Mouse (Mus musculus): ENCODE data around the gene Tmem167. TPM values are rescaled to one million over a fixed set of nuclear protein-coding genes. Genes with fewer than 3 reads are reported as not detected.
"Not testable (repeated sequence)": the region's sequence is repeated elsewhere in the genome, so short reads cannot be mapped to it uniquely, and the experiment has no call there.

Tmem167 gene
- polyA plus RNA-seq, 1 experiment from 2014 or later: 41.6 TPM

DNA sequence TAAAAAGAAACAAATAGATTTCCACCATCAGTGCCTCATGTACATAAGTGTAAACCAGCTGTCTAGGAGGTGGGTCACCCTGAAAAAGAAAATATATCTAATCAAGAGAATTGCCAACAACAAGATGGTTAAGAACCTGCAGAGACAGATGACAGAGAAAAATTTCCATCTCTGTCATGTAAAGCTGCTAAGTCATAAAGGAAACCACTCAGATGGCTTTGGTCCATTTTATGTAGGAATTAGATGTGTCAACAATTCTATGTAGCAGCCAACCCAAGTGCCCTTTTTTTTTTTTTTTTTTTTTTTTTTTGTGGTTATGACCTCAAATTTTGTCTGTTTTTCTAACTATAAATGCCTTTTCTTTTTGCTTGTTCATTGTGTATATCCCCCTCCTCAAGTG is 12.6 kb downstream of the Tmem167 start:
- Histone ChIP-seq H3K36me3 (ENCODE audit: insufficient read depth, low read length) (peaks cover 14% of the 10 kb centered on the region; the same call in 1 of the 2 replicates), H3K27me3 (replicated peaks; ENCODE audit: insufficient read depth, low read length) (no peaks in the 10 kb centered on the region), H3K9me3 (ENCODE audit: low read length) (no peaks in the 10 kb centered on the region), H3K9ac (replicated peaks; ENCODE audit: low read depth) (no peak overlapping the region), H3K4me1 (ENCODE audit: insufficient read depth, low read depth, low read length) (no peaks in the 10 kb centered on the region), H3K4me2 (replicated peaks; ENCODE audit: low read depth, low read length) (no peak overlapping the region), H3K27ac (ENCODE audit: low read length) (no peak overlapping the region), H3K4me3 (ENCODE audit: low read depth, low read length) (no peak overlapping the region)
- no peak for TF ChIP-seq CTCF (IDR thresholded peaks at IDR 0.05)
- no peak for TF ChIP-seq EP300 (IDR thresholded peaks at IDR 0.05)
- no peak for ATAC-seq
- no peak for DNase-seq (ENCODE audit: low spot score)

DNA sequence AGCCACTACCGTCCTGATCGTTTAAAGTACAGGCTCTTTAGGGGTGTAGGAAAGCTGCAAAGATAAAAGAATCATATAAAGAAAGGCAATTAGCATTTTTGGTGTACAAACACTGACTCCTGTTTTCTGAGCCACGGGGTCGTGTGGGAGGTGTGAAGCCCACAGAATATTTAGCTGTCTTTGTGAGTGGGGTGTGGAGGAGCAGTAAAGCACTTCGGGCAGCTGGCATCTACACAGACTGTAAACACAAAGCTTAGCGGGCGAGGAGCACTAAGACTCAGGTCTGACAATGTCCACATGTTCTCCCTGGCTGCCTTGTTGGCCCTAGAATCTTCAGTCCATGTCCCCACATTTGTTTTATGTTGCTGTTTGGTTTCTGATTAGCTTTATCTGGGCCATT is 17.2 kb downstream of the Tmem167 start:
- Histone ChIP-seq H3K27ac (ENCODE audit: low read length) (no peak overlapping the region), H3K4me1 (ENCODE audit: insufficient read depth, low read depth, low read length) (no peaks in the 10 kb centered on the region), H3K4me2 (replicated peaks; ENCODE audit: low read depth, low read length) (no peak overlapping the region), H3K36me3 (ENCODE audit: insufficient read depth, low read length) (peaks cover 14% of the 10 kb centered on the region; the same call in 1 of the 2 replicates), H3K27me3 (replicated peaks; ENCODE audit: insufficient read depth, low read length) (no peaks in the 10 kb centered on the region), H3K4me3 (ENCODE audit: low read depth, low read length) (no peak overlapping the region), H3K9ac (replicated peaks; ENCODE audit: low read depth) (no peak overlapping the region), H3K9me3 (ENCODE audit: low read length) (no peaks in the 10 kb centered on the region)
- WGBS: 89% methylated on average over 7 of the region's 7 CpGs
- TF ChIP-seq EP300 (IDR thresholded peaks at IDR 0.05) (no peak), CTCF (IDR thresholded peaks at IDR 0.05) (no peak)
- DNase-seq (ENCODE audit: low spot score): no peak
- no peak for ATAC-seq

- WGBS: 89% methylated on average over 5 of the region's 5 CpGs
- DNase-seq (ENCODE audit: low spot score); H3K9me3 ChIP-seq (ENCODE audit: low read length); H3K4me1 ChIP-seq (ENCODE audit: insufficient read depth, low read depth, low read length); H3K4me3 ChIP-seq (ENCODE audit: low read depth, low read length); H3K27me3 ChIP-seq (replicated peaks; ENCODE audit: insufficient read depth, low read length); H3K9ac ChIP-seq (replicated peaks; ENCODE audit: low read depth); ATAC-seq; H3K27ac ChIP-seq (ENCODE audit: low read length); H3K4me2 ChIP-seq (replicated peaks; ENCODE audit: low read depth, low read length): not testable (repeated sequence)
- peaks cover 12% of the 10 kb centered on the region; the same call in 1 of the 2 replicates for H3K36me3 ChIP-seq (ENCODE audit: insufficient read depth, low read length)
Measured at GRCm38 (mm10) chr13:90108746-90109145, 19.8 kb downstream of the Tmem167 start.

- ATAC-seq: no peak
- TF ChIP-seq EP300 (IDR thresholded peaks at IDR 0.05): no peak
- TF ChIP-seq CTCF (IDR thresholded peaks at IDR 0.05): no peak
- Histone ChIP-seq H3K9ac (replicated peaks; ENCODE audit: low read depth) (no peak overlapping the region), H3K9me3 (ENCODE audit: low read length) (no peaks in the 10 kb centered on the region), H3K4me2 (replicated peaks; ENCODE audit: low read depth, low read length) (no peak overlapping the region), H3K27ac (ENCODE audit: low read length) (no peak overlapping the region), H3K4me3 (ENCODE audit: low read depth, low read length) (no peak overlapping the region), H3K36me3 (ENCODE audit: insufficient read depth, low read length) (no peaks in the 10 kb centered on the region), H3K4me1 (ENCODE audit: insufficient read depth, low read depth, low read length) (no peaks in the 10 kb centered on the region), H3K27me3 (replicated peaks; ENCODE audit: insufficient read depth, low read length) (no peaks in the 10 kb centered on the region)
- DNase-seq (ENCODE audit: low spot score): no peak
- WGBS: 54% methylated on average over 1 of the region's 1 CpGs
Measured at GRCm38 (mm10) chr13:90111681-90112080, 22.8 kb downstream of the Tmem167 start.

GRCm38 (mm10) chr13:90136156-90136910 is 47.4 kb downstream of the Tmem167 start:
- Histone ChIP-seq H3K27me3 (replicated peaks; ENCODE audit: insufficient read depth, low read length) (no peaks in the 10 kb centered on the region), H3K9ac (replicated peaks; ENCODE audit: low read depth) (no peak overlapping the region), H3K4me3 (ENCODE audit: low read depth, low read length) (no peak overlapping the region), H3K4me2 (replicated peaks; ENCODE audit: low read depth, low read length) (no peak overlapping the region), H3K9me3 (ENCODE audit: low read length) (no peaks in the 10 kb centered on the region), H3K4me1 (ENCODE audit: insufficient read depth, low read depth, low read length) (no peaks in the 10 kb centered on the region), H3K36me3 (ENCODE audit: insufficient read depth, low read length) (no peaks in the 10 kb centered on the region), H3K27ac (ENCODE audit: low read length) (no peak overlapping the region)
- 84% methylated on average over 3 of the region's 3 CpGs for WGBS
- no peak for TF ChIP-seq CTCF (IDR thresholded peaks at IDR 0.05)
- no peak for TF ChIP-seq EP300 (IDR thresholded peaks at IDR 0.05)
- no peak for DNase-seq (ENCODE audit: low spot score)
- ATAC-seq: no peak

DNA sequence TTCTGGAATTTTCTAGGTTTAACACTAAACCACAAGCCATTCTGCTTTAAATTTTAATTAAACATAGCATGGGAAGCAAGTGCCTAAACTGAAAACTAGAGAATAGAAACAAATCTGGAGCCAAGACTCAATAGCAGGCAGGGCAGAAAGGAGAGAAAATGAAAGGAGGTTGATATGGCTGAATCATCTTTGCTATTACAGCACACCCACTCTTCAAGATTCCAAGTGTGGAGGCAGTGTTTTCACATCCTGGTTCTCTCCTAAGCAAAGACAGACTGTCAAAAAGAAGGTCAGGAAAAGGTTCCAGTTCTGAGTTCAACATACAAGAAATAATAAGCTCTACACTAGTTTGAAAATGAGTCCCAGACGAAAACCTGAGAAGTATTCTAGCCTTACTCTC is 52.8 kb downstream of the Tmem167 start:
- Histone ChIP-seq H3K9me3 (ENCODE audit: low read length) (no peaks in the 10 kb centered on the region), H3K36me3 (ENCODE audit: insufficient read depth, low read length) (no peaks in the 10 kb centered on the region), H3K4me2 (replicated peaks; ENCODE audit: low read depth, low read length) (no peak overlapping the region), H3K9ac (replicated peaks; ENCODE audit: low read depth) (no peak overlapping the region), H3K27ac (ENCODE audit: low read length) (no peak overlapping the region), H3K27me3 (replicated peaks; ENCODE audit: insufficient read depth, low read length) (no peaks in the 10 kb centered on the region), H3K4me3 (ENCODE audit: low read depth, low read length) (no peak overlapping the region), H3K4me1 (ENCODE audit: insufficient read depth, low read depth, low read length) (no peaks in the 10 kb centered on the region)
- TF ChIP-seq CTCF (IDR thresholded peaks at IDR 0.05) (no peak), EP300 (IDR thresholded peaks at IDR 0.05) (no peak)
- DNase-seq (ENCODE audit: low spot score) (no peak), ATAC-seq (no peak)
- 85% methylated on average over 1 of the region's 1 CpGs for WGBS
